Mouse (Mus musculus) midbrain, embryonic 16.5 days (tissue): Measurements from ENCODE around the gene Mrps36. TPM values are rescaled to one million over a fixed set of nuclear protein-coding genes. Genes with fewer than 3 reads are reported as not detected.

Source experiments
- ATAC-seq: fragments of 200-750 bp; cut with Nextera tagmentation; 2 replicates; pipeline ENCODE4 v1.8.0; 2017; ENCODE audit warnings: moderate TSS enrichment
- H3K27ac ChIP-seq: fragments of 300-500 bp; sonication (generic); 2 replicates; pipeline ENCODE4 v1.5.1; 2014; ENCODE audit warnings: mild to moderate bottlenecking, low read length, mixed read lengths
- H3K27me3 ChIP-seq: fragments of 300-500 bp; sonication (generic); 2 replicates; pipeline ENCODE4 v1.6.1; 2014; ENCODE audit warnings: low read depth, low read length, mixed read lengths; ENCODE audit not compliant: control insufficient read depth, insufficient read depth
- H3K36me3 ChIP-seq: fragments of 300-500 bp; sonication (generic); 2 replicates; pipeline ENCODE4 v1.6.1; 2014; ENCODE audit warnings: mild to moderate bottlenecking, low read length, moderate library complexity, mixed read lengths; ENCODE audit not compliant: control insufficient read depth, insufficient read depth
- H3K4me1 ChIP-seq: fragments of 300-500 bp; sonication (generic); 2 replicates; pipeline ENCODE4 v1.6.1; 2014; ENCODE audit warnings: mild to moderate bottlenecking, low read length, mixed read lengths; ENCODE audit not compliant: control insufficient read depth, insufficient read depth
- H3K4me2 ChIP-seq: fragments of 300-500 bp; sonication (generic); 2 replicates; pipeline ENCODE4 v1.6.1; 2014; ENCODE audit warnings: mild to moderate bottlenecking, low read length, mixed read lengths
- H3K4me3 ChIP-seq: fragments of 300-500 bp; sonication (generic); 2 replicates; pipeline ENCODE4 v1.5.1; 2014; ENCODE audit warnings: low read depth, mild to moderate bottlenecking, low read length, moderate library complexity, mixed read lengths
- H3K9ac ChIP-seq: fragments of 300-500 bp; sonication (generic); 2 replicates; pipeline ENCODE4 v1.6.1; 2014; ENCODE audit warnings: low read depth, low read length, mixed read lengths
- H3K9me3 ChIP-seq: fragments of 300-500 bp; sonication (generic); replicated peaks from 2 replicates; pipeline ENCODE4 v1.6.1; 2014; ENCODE audit warnings: mild to moderate bottlenecking, low read length, mixed read lengths; ENCODE audit not compliant: control insufficient read depth, poor library complexity, severe bottlenecking
- WGBS: fragments of 180-500 bp; shearing (Covaris S2); extraction: QIAGEN DNeasy Blood & Tissue Kit; methylation state at CpG from one replicate; pipeline ENCODE4 v1.1.7; 2014; 5-methylcytosine and 5-hydroxymethylcytosine counted together
- polyA plus RNA-seq: library from polyadenylated mRNA; unstranded; fragments of >200 nt; fragmentation: Nextera tagmentation; extraction: Ambion mirVana; gene quantifications from 2 replicates; pipeline ENCODE4 v1.2.1, GENCODE M21; 2015

The Mrps36 gene
- polyA plus RNA-seq, 1 experiment from 2014 or later, result 130 TPM

DNA sequence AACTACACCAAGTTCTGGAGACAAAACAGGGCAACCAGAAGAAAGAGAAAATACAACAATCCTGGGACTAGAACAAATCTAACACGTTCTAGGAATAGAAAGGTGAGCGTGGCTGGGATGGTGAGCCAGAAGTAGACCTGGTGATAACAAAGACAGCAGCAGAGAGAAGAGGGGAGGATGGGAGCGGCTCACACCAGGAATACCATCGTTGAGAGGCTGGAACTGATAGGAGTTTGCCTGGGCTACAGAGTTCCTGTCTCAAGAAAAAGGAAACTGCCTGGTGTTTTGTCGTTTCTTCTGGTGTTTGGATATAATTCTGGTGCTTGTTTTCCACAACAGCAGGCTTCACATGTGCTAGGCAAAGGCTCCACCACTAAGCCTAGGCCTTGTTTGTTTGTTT lies 16.4 kb downstream of the Mrps36 start:
- Histone ChIP-seq H3K36me3 (peaks cover 2% of the 10 kb centered on the region; the same call in 1 of the 2 replicates), H3K27me3 (no peaks in the 10 kb centered on the region), H3K9ac (no peak overlapping the region), H3K9me3 (no peaks in the 10 kb centered on the region), H3K4me1 (peaks cover 14% of the 10 kb centered on the region), H3K27ac (no peak overlapping the region), H3K4me2 (no peak overlapping the region), H3K4me3 (no peak overlapping the region)
- no peak for ATAC-seq
- 96% methylated on average over 5 of the region's 5 CpGs for WGBS

DNA sequence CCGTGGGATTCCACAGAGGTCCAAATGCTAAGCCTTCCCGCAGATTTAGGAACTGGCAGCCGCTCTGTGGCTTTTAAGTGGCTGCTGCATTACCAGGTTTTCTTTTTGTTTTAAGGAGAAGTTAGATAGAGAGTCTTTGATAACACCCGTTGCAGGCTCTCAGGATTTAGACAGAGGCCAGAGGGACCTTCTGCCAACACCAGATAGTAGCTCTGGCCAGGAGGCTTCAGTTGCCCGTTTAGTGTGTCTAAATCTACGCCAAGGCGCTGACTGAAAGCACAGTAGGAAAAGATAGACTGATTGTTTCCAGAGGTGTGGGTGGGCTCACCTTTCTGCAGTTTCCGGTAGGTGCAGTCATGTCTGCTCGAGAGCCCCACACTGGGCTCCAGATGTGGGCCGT lies 19.3 kb downstream of the Mrps36 start:
- no peak for ATAC-seq
- no peak overlapping the region for H3K9ac ChIP-seq
- H3K4me2 ChIP-seq, result no peak overlapping the region
- peaks cover 14% of the 10 kb centered on the region for H3K4me1 ChIP-seq
- no peak overlapping the region for H3K4me3 ChIP-seq
- H3K27me3 ChIP-seq, result no peaks in the 10 kb centered on the region
- H3K9me3 ChIP-seq, result no peaks in the 10 kb centered on the region
- H3K36me3 ChIP-seq, result peaks cover 8% of the 10 kb centered on the region; the same call in 1 of the 2 replicates
- WGBS, result 88% methylated on average over 10 of the region's 10 CpGs
- H3K27ac ChIP-seq, result no peak overlapping the region

DNA sequence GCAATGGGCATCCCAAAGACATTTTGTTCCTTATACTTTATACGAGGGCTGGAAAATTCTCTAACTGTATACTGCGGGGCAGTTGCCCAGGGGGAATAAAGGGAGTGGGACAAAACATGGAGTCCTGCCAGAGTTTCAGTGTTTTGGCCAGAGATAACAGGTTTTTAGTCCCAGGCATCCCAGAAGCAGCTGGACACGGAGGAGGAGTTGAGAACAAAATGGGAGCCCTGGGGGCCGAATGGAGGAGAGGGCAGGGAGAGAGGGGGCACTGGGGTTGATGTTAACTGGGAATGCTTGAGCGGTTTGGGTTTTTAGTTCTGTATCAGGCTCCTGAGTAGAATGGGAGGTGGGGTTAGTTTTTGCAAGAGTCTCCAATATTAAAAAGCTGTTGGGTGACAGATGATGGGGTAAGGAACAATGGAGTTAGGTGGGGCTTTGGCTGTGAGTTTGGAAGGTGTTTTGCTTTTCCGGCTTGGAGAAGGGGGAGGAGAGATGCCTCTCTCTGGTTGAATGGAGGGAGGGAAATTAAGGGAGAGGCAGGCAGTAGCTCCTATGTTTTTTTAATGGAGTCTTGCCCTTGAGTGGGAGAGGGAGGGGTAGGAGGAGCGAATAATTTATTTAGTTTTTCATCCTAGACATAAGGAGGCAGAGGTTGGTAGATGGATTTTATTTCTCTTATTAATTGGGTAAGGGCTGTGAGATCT lies 20.3 kb downstream of the Mrps36 start:
- no peak for ATAC-seq
- no peak overlapping the region for H3K9ac ChIP-seq
- WGBS, result 65% methylated on average over 7 of the region's 7 CpGs

DNA sequence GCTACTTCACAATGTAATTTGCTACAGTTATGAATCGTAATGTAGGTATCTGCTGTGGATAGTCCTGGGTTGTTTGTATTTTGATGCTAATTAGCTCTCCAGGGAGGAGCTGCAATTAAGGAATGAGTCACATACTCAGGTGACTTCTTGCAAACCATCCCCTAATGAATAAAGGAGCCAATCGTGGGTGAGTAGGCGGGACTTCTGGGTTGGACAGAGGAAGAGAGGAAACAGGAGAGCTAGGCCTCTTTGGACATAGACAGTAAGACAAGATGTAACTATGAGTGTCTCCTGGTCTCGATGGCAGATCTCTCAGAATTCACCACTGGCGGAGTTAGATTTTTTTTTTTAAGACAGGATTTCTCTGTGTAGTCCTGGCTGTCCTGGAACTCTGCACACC lies 22.8 kb downstream of the Mrps36 start:
- H3K4me2 ChIP-seq, result no peak overlapping the region
- WGBS, result 87% methylated on average over 5 of the region's 5 CpGs

More for the DNA sequence above, 20.3 kb downstream of the Mrps36 start:
- Histone ChIP-seq H3K4me3 (no peak overlapping the region), H3K4me2 (no peak overlapping the region), H3K4me1 (peaks cover 7% of the 10 kb centered on the region), H3K27ac (no peak overlapping the region), H3K27me3 (no peaks in the 10 kb centered on the region), H3K9me3 (no peaks in the 10 kb centered on the region), H3K36me3 (peaks cover 8% of the 10 kb centered on the region; the same call in 1 of the 2 replicates)

DNA sequence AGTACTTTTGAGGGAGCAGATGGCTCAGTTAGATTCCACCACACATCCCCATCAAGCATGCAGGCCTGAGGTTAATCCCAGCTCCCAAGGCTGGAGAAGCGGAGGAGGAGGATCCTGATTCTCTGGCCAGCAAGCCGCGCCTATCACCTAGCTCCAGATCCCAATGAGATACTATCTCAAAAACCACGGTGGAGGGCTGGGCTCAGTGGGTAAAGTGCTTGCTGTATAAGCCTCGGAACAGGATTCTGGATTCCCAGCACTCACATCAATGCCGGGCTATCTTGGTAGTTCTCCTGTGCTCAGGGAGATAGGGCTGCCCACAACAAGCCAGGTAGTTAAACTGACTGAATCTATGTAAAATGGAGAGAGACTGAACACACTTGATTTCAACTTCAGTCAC lies 29.0 kb downstream of the Mrps36 start:
- Histone ChIP-seq H3K4me2 (no peak overlapping the region), H3K27ac (no peak overlapping the region), H3K9me3 (no peaks in the 10 kb centered on the region), H3K9ac (no peak overlapping the region), H3K4me1 (no peaks in the 10 kb centered on the region), H3K36me3 (peaks cover 38% of the 10 kb centered on the region), H3K27me3 (no peaks in the 10 kb centered on the region), H3K4me3 (no peak overlapping the region)
- WGBS, result 92% methylated on average over 6 of the region's 6 CpGs
- no peak for ATAC-seq

More for the DNA sequence above, 22.8 kb downstream of the Mrps36 start:
- Histone ChIP-seq H3K9me3 (no peaks in the 10 kb centered on the region), H3K27me3 (no peaks in the 10 kb centered on the region), H3K4me1 (peaks cover 5% of the 10 kb centered on the region; the same call in 1 of the 2 replicates), H3K4me3 (no peak overlapping the region), H3K9ac (no peak overlapping the region), H3K27ac (no peak overlapping the region), H3K36me3 (peaks cover 20% of the 10 kb centered on the region)
- no peak for ATAC-seq

DNA sequence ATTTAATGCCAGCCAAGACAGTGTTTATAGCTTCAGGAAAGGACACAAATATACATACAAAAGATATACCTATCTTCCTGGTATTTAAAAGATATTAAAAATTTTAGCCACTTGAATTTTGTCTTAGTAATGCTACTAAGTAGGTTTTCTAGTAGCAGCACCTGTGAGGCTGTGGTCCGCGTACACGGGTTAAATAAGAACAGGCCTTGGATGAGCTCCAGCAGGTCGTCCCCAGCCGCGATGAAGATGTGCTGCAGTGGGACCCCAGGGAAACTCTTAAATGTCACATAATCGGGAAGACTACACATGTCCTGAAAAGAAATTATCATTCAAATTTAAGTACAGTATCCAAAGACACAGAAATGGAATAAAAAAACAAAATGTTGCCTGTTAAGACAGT lies 38.3 kb downstream of the Mrps36 start:
- Histone ChIP-seq H3K27ac (no peak overlapping the region), H3K4me1 (no peaks in the 10 kb centered on the region), H3K9me3 (no peaks in the 10 kb centered on the region), H3K4me2 (no peak overlapping the region), H3K36me3 (peaks cover 61% of the 10 kb centered on the region), H3K4me3 (no peak overlapping the region), H3K27me3 (no peaks in the 10 kb centered on the region), H3K9ac (no peak overlapping the region)
- no peak for ATAC-seq
- 95% methylated on average over 7 of the region's 7 CpGs for WGBS

DNA sequence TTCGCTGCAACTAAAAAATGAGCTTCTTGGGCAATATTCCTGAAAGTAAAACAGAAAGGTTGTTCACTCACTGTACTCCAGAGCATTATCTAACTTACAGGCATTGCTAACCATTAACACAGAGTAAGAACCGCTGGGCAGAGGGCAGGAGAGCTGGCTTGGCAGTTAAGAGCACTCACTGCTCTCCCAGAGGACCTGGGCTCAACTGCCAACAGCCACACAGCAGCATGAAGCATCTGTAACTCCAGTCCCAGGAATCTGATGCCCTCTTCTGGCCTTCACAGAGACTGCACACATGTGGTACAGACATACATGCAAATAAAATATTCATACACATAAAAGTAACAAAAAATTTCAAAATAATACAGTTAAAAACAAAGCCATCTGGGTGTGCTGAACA lies 41.0 kb downstream of the Mrps36 start:
- no peaks in the 10 kb centered on the region for H3K9me3 ChIP-seq
- H3K4me2 ChIP-seq, result no peak overlapping the region
- no peaks in the 10 kb centered on the region for H3K4me1 ChIP-seq
- no peak for ATAC-seq
- no peak overlapping the region for H3K9ac ChIP-seq
- H3K27me3 ChIP-seq, result no peaks in the 10 kb centered on the region
- WGBS, result 99% methylated on average over 2 of the region's 2 CpGs
- peaks cover 59% of the 10 kb centered on the region for H3K36me3 ChIP-seq
- H3K4me3 ChIP-seq, result no peak overlapping the region
- H3K27ac ChIP-seq, result no peak overlapping the region

DNA sequence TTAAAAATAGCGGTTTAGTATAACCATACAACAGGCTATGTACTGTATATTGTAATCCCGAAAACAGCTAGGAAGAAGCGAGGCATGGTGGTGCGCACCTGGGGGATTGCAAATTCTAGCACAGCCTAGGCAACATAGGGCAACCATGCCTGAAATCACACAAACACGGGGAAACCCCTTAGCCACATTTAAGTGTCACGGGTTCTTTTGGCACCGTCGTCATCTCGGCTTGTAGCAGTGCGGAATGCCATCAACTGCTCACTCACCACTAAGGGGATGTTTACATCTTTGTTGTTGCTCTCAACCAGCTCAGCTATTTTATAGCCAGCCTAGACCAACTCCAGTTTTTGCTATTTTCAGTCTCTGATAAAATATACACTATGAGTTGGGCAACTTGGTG lies 45.6 kb downstream of the Mrps36 start:
- H3K36me3 ChIP-seq, result peaks cover 41% of the 10 kb centered on the region
- 97% methylated on average over 10 of the region's 10 CpGs for WGBS
- ATAC-seq, result no peak
- no peak overlapping the region for H3K9ac ChIP-seq
- H3K4me1 ChIP-seq, result no peaks in the 10 kb centered on the region
- H3K27me3 ChIP-seq, result no peaks in the 10 kb centered on the region
- H3K9me3 ChIP-seq, result no peaks in the 10 kb centered on the region
- H3K27ac ChIP-seq, result no peak overlapping the region
- no peak overlapping the region for H3K4me3 ChIP-seq
- H3K4me2 ChIP-seq, result no peak overlapping the region

DNA sequence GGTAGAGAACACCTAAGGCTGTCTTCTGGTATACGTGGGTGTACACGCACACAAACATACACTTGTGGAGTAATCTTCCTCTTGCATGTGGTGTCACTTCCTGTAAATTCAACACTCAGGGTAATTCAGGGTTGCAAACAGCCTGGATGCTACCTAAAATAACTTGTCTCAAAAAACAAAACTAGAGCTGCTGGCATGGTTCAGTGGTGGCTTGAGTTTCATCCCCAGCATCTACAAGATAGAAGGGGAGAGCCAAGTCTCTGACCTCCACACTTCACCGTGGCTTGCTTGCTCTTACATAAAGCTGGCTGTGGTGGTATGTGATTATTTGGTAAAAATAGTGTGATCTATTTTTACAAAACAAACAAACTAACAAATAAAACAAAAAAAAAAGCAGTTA lies 46.9 kb downstream of the Mrps36 start:
- no peaks in the 10 kb centered on the region for H3K4me1 ChIP-seq
- no peak overlapping the region for H3K4me2 ChIP-seq
- H3K4me3 ChIP-seq, result no peak overlapping the region
- H3K27me3 ChIP-seq, result no peaks in the 10 kb centered on the region
- peaks cover 30% of the 10 kb centered on the region for H3K36me3 ChIP-seq
- H3K27ac ChIP-seq, result no peak overlapping the region
- ATAC-seq, result no peak
- H3K9ac ChIP-seq, result no peak overlapping the region
- no peaks in the 10 kb centered on the region for H3K9me3 ChIP-seq
- WGBS, result 94% methylated on average over 3 of the region's 3 CpGs
